Mouse (Mus musculus) spleen, adult 2 months (tissue): ENCODE measurements around the gene Olfr764-ps1. TPM values are rescaled to one million over a fixed set of nuclear protein-coding genes. Genes with fewer than 3 reads are reported as not detected.

Experiments used
- polyA plus RNA-seq: library from polyadenylated mRNA; depleted of rRNA; stranded (reverse); fragments of >200 nt; gene quantifications from 2 replicates; pipeline ENCODE4 v1.2.3, GENCODE M21; 2012; rRNA removed

The Olfr764-ps1 gene
- polyA plus RNA-seq, 1 experiment: not detected

Other genes with a start within 250 kb of the Olfr764-ps1 start
- 1.7 and 1.8 TPM in 2 replicates for gene Mmp19, start 249.0 kb downstream of the Olfr764-ps1 start, polyA plus RNA-seq
- 9.1 and 9.4 TPM in 2 replicates for gene Dnajc14, start 235.8 kb downstream of the Olfr764-ps1 start, polyA plus RNA-seq
- gene Tmem198b, start 235.5 kb downstream of the Olfr764-ps1 start, polyA plus RNA-seq: 10.8 and 11.6 TPM in 2 replicates
- gene Sarnp, start 222.6 kb downstream of the Olfr764-ps1 start, polyA plus RNA-seq: 3.0 and 4.5 TPM in 2 replicates
- 25.5 and 28.9 TPM in 2 replicates for gene Ormdl2, start 218.3 kb downstream of the Olfr764-ps1 start, polyA plus RNA-seq
- 5.8 and 6.0 TPM in 2 replicates for gene Gdf11, start 148.2 kb downstream of the Olfr764-ps1 start, polyA plus RNA-seq
- gene Cd63, start 138.9 kb downstream of the Olfr764-ps1 start, polyA plus RNA-seq: 25.8 and 35.7 TPM in 2 replicates
- 15.1 and 15.8 TPM in 2 replicates for gene Rdh5, start 117.0 kb downstream of the Olfr764-ps1 start, polyA plus RNA-seq
- 113 and 138 TPM in 2 replicates for gene Bloc1s1, start 115.9 kb downstream of the Olfr764-ps1 start, polyA plus RNA-seq
- gene Itga7, start 106.1 kb downstream of the Olfr764-ps1 start, polyA plus RNA-seq: 5.8 and 6.5 TPM in 2 replicates
- gene Mettl7b, start 78.9 kb downstream of the Olfr764-ps1 start, polyA plus RNA-seq: 0.07 TPM in 1 of 2 replicates, not detected in the other
- not detected in 2 replicates for gene Olfr9, start 50.5 kb downstream of the Olfr764-ps1 start, polyA plus RNA-seq
- not detected in 2 replicates for gene Olfr763, start 29.1 kb downstream of the Olfr764-ps1 start, polyA plus RNA-seq
- not detected in 2 replicates for gene Olfr765, start 10.1 kb upstream of the Olfr764-ps1 start, polyA plus RNA-seq
- gene Olfr766-ps1, start 29.1 kb upstream of the Olfr764-ps1 start, polyA plus RNA-seq: not detected in 2 replicates
- gene Olfr767, start 43.0 kb upstream of the Olfr764-ps1 start, polyA plus RNA-seq: not detected in 2 replicates
- gene Olfr768, start 59.5 kb upstream of the Olfr764-ps1 start, polyA plus RNA-seq: not detected in 2 replicates
- not detected in 2 replicates for gene Olfr769, start 78.0 kb upstream of the Olfr764-ps1 start, polyA plus RNA-seq
- gene Olfr770, start 99.1 kb upstream of the Olfr764-ps1 start, polyA plus RNA-seq: not detected in 2 replicates
- not detected in 2 replicates for gene Olfr771, start 124.9 kb upstream of the Olfr764-ps1 start, polyA plus RNA-seq
- gene Olfr772, start 138.0 kb upstream of the Olfr764-ps1 start, polyA plus RNA-seq: not detected in 2 replicates
- not detected in 2 replicates for gene Olfr773, start 147.5 kb upstream of the Olfr764-ps1 start, polyA plus RNA-seq
- gene Olfr774, start 196.3 kb upstream of the Olfr764-ps1 start, polyA plus RNA-seq: not detected in 2 replicates
- gene Olfr775, start 208.5 kb upstream of the Olfr764-ps1 start, polyA plus RNA-seq: not detected in 2 replicates
- gene Olfr776, start 219.2 kb upstream of the Olfr764-ps1 start, polyA plus RNA-seq: not detected in 2 replicates
- gene Olfr777, start 231.6 kb upstream of the Olfr764-ps1 start, polyA plus RNA-seq: not detected in 2 replicates